Comparison of ENCODE assay signal across 23 mouse cellular contexts in the genomic region with DNA sequence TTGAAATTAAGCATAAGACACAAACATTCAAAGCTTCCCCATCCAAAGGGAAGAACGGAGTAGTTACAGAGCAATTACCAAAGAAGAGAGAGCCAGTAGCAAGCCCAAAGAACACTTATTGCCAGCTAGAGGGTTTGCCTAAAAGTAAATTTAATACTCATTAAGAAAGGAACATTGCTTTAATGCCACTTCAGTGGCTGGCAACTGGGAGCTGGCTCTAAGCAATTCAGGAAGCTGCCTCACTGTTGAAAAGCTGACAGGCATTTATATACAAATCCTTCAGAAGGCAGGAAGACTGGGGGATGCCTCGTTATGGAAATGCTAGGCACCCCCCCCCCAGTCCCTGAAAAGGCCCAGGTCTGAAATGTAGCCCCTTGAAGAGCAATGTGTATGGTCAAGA.
DNase-seq lines count a peak whose midpoint lies in the region; ATAC-seq and TF ChIP-seq lines count a peak whose summit lies in the region.
"Had no signal": no experiment of that assay in that cellular context is flagged by ENCODE, and none has a peak within 500 bp of the region (broad histone marks: within the 10 kb centered on the region; RNA-seq: fewer than 3 reads in every experiment).

No protein-coding gene starts in this region.

- no peak overlapping the region for H3K9ac ChIP-seq in forebrain, embryonic 13.5 days
- no peak overlapping the region for H3K9ac ChIP-seq in hindbrain, embryonic 15.5 days
- no peak overlapping the region for H3K9ac ChIP-seq in midbrain, embryonic 16.5 days (ENCODE audit: low read depth, low read length)
- H3K9ac ChIP-seq: embryonic facial prominence, embryonic 15.5 days; heart, embryonic 12.5 days; limb, embryonic 15.5 days; liver, embryonic 14.5 days; lung, embryonic 14.5 days; neural tube, embryonic 12.5 days had no signal

- no peak for TF ChIP-seq POLR2A in brain, embryonic 14.5 days (IDR thresholded peaks at IDR 0.05; ENCODE audit: borderline replicate concordance, extremely low read depth, insufficient read depth, insufficient read length, poor library complexity, severe bottlenecking)

- H3K27ac ChIP-seq in forebrain, embryonic 13.5 days, result peak overlapping the region; percentile 63
- peak overlapping the region; percentile 55; the same call in 1 of the 2 replicates for H3K27ac ChIP-seq in hindbrain, embryonic 15.5 days (replicated peaks)
- H3K27ac ChIP-seq in midbrain, embryonic 16.5 days (ENCODE audit: low read length), result peak overlapping the region; percentile 87
- H3K27ac ChIP-seq in limb, embryonic 10.5 days, result no peak overlapping the region
- H3K27ac ChIP-seq: embryonic facial prominence, embryonic 15.5 days; limb, embryonic 15.5 days; liver, embryonic 14.5 days had no signal

- ATAC-seq in forebrain, embryonic 13.5 days, result no peak
- peak; percentile 25; the same call in 1 of the 2 replicates for ATAC-seq in hindbrain, embryonic 15.5 days (ENCODE audit: low FRiP score, low read depth)
- ATAC-seq in midbrain, embryonic 16.5 days, result no peak

- DNase-seq in brain, embryonic 14.5 days (ENCODE audit: low read depth), result peak; percentile 83
- no peak for DNase-seq in adrenal gland, adult 2 months
- DNase-seq in limb, embryonic 10.5 days (ENCODE audit: low spot score), result no peak
- DNase-seq in ovary, postnatal 36 days (ENCODE audit: low spot score), result no peak
- DNase-seq: adrenal gland, adult 8-10 months; B cell, adult 2 months; cerebellum, adult 2 months; cerebellum, postnatal 25 days; gastrocnemius, postnatal 14 days; heart, adult 18-20 months; heart, postnatal 10 days; kidney, adult 11 months; lung, embryonic 14.5 days; lung, postnatal 36 days had no signal

- 19% methylated on average over 2 of the region's 2 CpGs for WGBS in forebrain, embryonic 13.5 days
- WGBS in hindbrain, embryonic 15.5 days, result 30% methylated on average over 2 of the region's 2 CpGs
- 40% methylated on average over 2 of the region's 2 CpGs for WGBS in midbrain, embryonic 16.5 days
- WGBS in limb, embryonic 10.5 days, result 59% methylated on average over 2 of the region's 2 CpGs

- H3K4me3 ChIP-seq in forebrain, embryonic 13.5 days, result no peak overlapping the region
- no peak overlapping the region for H3K4me3 ChIP-seq in hindbrain, embryonic 15.5 days
- no peak overlapping the region for H3K4me3 ChIP-seq in midbrain, embryonic 16.5 days (ENCODE audit: low read depth, low read length)
- H3K4me3 ChIP-seq in limb, embryonic 10.5 days, result no peak overlapping the region
- H3K4me3 ChIP-seq: embryonic facial prominence, embryonic 15.5 days; heart, embryonic 12.5 days; limb, embryonic 15.5 days; megakaryocyte, embryonic 14.5 days; neural tube, embryonic 12.5 days had no signal

- peaks cover 52% of the 10 kb centered on the region for H3K4me1 ChIP-seq in forebrain, embryonic 13.5 days
- peaks cover 33% of the 10 kb centered on the region for H3K4me1 ChIP-seq in hindbrain, embryonic 15.5 days (replicated peaks)
- peaks cover 32% of the 10 kb centered on the region for H3K4me1 ChIP-seq in midbrain, embryonic 16.5 days (ENCODE audit: control insufficient read depth, insufficient read depth, low read length)
- H3K4me1 ChIP-seq in limb, embryonic 10.5 days, result peaks cover 7% of the 10 kb centered on the region; the same call in 1 of the 2 replicates
- H3K4me1 ChIP-seq: heart, embryonic 12.5 days; limb, embryonic 15.5 days; megakaryocyte, embryonic 14.5 days had no signal

- no peaks in the 10 kb centered on the region for H3K36me3 ChIP-seq in forebrain, embryonic 13.5 days (ENCODE audit: poor library complexity, severe bottlenecking)
- H3K36me3 ChIP-seq in hindbrain, embryonic 15.5 days, result no peaks in the 10 kb centered on the region
- no peaks in the 10 kb centered on the region for H3K36me3 ChIP-seq in midbrain, embryonic 16.5 days (ENCODE audit: control insufficient read depth, insufficient read depth, low read length)
- H3K36me3 ChIP-seq in limb, embryonic 10.5 days, result no peaks in the 10 kb centered on the region
- H3K36me3 ChIP-seq: embryonic facial prominence, embryonic 15.5 days; heart, embryonic 12.5 days; limb, embryonic 15.5 days; neural tube, embryonic 12.5 days had no signal

- H3K4me2 ChIP-seq in forebrain, embryonic 13.5 days, result no peak overlapping the region
- no peak overlapping the region for H3K4me2 ChIP-seq in hindbrain, embryonic 15.5 days
- no peak overlapping the region for H3K4me2 ChIP-seq in midbrain, embryonic 16.5 days (ENCODE audit: low read length)
- H3K4me2 ChIP-seq: embryonic facial prominence, embryonic 15.5 days; heart, embryonic 12.5 days; limb, embryonic 15.5 days; lung, embryonic 14.5 days; neural tube, embryonic 12.5 days had no signal

- TF ChIP-seq CTCF in brain, embryonic 14.5 days (IDR thresholded peaks at IDR 0.05; ENCODE audit: borderline replicate concordance, extremely low read depth, insufficient read depth, insufficient read length), result no peak

- H3K9me3 ChIP-seq in forebrain, embryonic 13.5 days (replicated peaks), result no peaks in the 10 kb centered on the region
- no peaks in the 10 kb centered on the region for H3K9me3 ChIP-seq in hindbrain, embryonic 15.5 days
- H3K9me3 ChIP-seq in midbrain, embryonic 16.5 days (replicated peaks; ENCODE audit: control insufficient read depth, low read length, poor library complexity, severe bottlenecking), result no peaks in the 10 kb centered on the region
- H3K9me3 ChIP-seq in limb, embryonic 10.5 days (replicated peaks), result no peaks in the 10 kb centered on the region
- H3K9me3 ChIP-seq: embryonic facial prominence, embryonic 15.5 days; heart, embryonic 12.5 days; limb, embryonic 15.5 days; neural tube, embryonic 12.5 days had no signal

- no peaks in the 10 kb centered on the region for H3K27me3 ChIP-seq in forebrain, embryonic 13.5 days
- H3K27me3 ChIP-seq in hindbrain, embryonic 15.5 days, result no peaks in the 10 kb centered on the region
- no peaks in the 10 kb centered on the region for H3K27me3 ChIP-seq in midbrain, embryonic 16.5 days (ENCODE audit: control insufficient read depth, insufficient read depth, low read depth, low read length)
- H3K27me3 ChIP-seq in limb, embryonic 10.5 days (ENCODE audit: low read depth, poor library complexity, severe bottlenecking), result no peaks in the 10 kb centered on the region
- H3K27me3 ChIP-seq: embryonic facial prominence, embryonic 15.5 days; heart, embryonic 12.5 days; limb, embryonic 15.5 days; megakaryocyte, embryonic 14.5 days; neural tube, embryonic 12.5 days had no signal
